Mouse (Mus musculus) T-helper 2 cell (primary cell): ENCODE data around the gene Plcg2.

Experiments used
- in situ Hi-C: fragments of 300-600 bp; cut with MboI, MseI; formaldehyde crosslinking; loops from one replicate; pipeline ENCODE4 v1.15.1; 2025; ENCODE audit warnings: high pct_unique_total_duplicates

The Plcg2 gene

DNA sequence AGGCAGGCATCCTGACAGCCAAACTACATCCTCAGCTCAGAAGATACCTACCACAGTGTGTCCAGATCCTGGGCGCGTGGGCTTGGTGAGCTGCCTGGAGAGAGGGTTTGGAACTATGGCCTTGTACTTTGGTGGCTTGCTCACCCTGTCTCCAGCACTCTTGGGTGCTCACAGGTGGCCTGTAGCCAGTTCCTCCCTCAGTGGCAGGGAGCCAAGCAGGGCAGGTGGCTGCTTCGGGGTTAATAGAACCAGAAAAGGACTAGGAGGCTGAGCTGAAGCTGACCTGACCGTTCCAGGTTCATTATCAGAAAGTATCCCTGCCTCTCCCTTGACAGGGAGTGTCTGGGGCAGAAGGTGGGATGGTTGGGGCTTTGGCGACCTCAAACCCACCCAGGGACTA, 48.3 kb downstream of the Plcg2 start:
- in situ Hi-C loops: no loop called here

DNA sequence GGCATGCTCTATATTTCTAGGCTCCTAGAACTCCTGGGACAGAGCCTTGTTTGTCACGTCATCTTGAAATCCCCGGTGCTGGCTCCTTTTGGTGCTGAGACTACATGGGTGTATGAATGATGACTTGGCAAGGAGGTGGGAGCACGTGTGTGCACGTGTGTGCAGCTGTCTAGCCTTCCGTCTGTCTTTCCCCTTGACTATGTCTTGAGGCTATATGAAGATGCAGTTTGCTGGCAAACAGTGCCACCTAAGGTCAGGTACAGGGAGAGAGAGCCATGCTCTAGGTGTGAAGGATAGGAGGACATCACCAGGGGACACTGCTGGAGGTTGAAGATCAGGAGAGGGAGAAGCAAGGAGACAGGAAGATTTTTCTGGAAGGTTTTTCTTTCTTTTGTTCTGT, 49.9 kb downstream of the Plcg2 start:
- in situ Hi-C loops: no loop called here

DNA sequence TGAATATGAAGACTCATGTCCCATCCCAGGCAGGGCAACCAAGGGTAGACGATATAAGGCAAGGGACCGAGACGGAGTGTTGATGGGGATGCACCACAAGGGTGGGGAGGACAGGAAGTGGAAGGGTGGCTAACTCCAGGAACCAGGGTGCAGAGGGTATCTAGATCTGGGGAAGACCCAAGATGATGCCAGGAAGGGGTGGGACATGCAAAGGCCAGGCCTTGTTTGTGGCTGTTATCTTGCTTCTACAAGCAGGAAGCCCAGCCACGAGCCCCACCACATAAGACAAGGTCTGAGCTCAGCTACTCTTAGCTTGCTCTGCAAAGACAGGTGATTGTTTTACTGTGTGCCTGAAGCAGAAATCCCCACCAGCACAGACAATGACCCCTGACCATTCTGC, 50.4 kb downstream of the Plcg2 start:
- in situ Hi-C loops: no loop called here

DNA sequence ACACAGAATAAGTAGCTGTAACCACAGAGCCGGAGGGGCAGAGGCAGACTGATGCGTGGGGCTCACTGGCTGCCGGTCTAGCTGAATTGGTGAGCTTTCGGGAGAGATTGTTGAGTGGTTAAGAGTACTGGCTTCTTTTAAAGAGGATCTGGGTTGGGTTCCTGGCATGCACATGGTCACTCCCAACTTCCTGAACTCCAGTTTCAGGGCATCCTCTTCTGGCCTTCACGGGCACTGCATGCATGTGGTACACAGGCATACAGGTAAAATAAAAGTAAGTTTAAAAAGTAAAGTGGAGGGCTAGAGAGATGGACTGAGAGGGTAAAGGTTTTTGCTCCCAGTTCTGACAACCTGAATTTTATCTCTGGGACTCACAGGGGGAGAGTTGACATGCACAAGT, 52.4 kb downstream of the Plcg2 start:
- in situ Hi-C loops: no loop called here

- in situ Hi-C loops: no loop called here
Observed at GRCm38 (mm10) chr8:117561014-117561413, 62.9 kb downstream of the Plcg2 start.

GRCm38 (mm10) chr8:117561735-117562361, 63.8 kb downstream of the Plcg2 start:
- in situ Hi-C loops: no loop called here

DNA sequence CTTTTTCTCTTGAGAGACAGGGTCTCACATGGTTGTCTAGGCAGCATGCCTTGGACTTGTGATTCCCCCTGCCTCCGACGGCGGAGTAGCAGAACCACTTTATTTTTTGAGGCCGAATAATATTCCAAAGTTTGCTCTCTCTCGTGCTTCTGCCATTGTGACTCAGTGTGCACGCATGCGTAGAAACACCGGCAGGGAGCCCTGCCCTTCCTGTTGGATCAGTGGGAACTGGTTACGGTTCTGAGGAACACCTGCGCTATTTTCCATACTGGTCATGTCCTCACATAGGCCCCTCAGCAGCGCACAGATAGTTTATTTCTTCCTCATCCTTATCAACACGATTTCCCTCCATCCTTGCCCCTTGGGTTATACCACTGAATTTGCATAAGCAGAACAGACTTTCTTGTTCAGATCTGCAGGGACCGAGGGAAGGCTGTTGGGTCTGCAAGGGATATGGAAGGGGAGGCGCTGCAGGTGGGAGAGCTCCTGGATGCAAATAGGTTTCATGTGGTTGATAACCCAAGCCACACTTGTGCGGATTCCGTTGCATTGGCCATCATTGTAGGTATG, 64.4 kb downstream of the Plcg2 start:
- in situ Hi-C loops: no loop called here

GRCm38 (mm10) chr8:117569409-117569808, 71.3 kb downstream of the Plcg2 start:
- in situ Hi-C loops: no loop called here

GRCm38 (mm10) chr8:117576291-117576785, 78.2 kb downstream of the Plcg2 start:
- in situ Hi-C loops: no loop called here

DNA sequence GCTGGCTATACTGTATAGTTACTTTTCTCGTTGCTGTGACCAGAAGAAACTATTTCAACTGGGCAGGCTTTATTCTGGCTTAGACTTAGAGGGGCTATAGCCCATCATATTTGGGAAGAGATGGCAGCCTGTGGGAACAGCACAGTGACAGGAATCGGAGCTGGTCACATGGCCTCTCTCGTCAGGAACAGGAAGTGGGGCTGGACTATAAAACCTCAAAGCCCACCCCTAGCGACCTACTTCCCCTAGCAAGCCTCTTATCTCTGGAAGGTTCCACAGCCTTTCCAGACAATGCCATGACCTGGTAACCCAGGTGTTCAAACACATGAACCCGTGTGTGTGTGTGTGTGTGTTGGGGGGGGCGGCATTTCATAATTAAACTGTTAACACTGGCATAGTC, 79.0 kb downstream of the Plcg2 start:
- in situ Hi-C loops: no loop called here

DNA sequence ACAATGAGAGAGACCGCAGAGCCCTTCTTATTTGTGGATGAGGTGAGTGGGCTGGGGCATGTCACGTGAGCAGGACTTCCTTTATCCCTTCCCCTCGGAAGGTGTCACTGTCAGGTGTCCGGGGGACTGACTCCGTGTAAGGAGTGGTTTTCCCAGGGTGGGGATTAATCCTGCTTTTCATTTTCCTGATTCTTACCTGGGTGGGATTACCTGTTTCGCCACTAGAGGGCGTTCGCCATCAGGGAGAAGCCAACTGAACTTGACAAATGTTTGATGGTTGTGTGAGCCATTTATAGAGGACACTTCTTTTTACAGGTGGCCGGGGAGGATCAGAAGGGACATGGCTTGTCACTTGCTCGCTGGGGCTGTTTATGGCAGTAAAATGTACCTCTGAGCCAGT, 79.8 kb downstream of the Plcg2 start:
- in situ Hi-C loops: no loop called here

DNA sequence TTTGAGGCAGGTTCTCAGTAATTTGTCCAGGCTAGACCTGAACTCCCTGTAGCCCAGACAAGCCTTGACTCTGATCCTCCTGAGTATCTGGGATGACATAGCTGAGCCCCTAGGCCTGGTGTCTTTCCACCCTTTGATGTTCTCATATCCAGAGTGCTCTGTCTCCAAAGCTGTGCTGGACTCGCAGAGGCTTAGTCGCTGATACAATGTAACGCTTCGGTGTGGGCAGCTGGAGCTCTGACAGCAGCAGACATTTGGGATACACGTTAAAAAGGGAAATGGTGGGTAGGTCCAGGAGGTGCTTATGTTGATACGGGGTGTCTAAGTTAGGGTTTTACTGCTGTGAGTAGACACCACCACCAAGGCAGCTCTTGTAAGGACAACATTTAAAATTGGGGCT, 80.8 kb downstream of the Plcg2 start:
- in situ Hi-C loops: no loop called here

DNA sequence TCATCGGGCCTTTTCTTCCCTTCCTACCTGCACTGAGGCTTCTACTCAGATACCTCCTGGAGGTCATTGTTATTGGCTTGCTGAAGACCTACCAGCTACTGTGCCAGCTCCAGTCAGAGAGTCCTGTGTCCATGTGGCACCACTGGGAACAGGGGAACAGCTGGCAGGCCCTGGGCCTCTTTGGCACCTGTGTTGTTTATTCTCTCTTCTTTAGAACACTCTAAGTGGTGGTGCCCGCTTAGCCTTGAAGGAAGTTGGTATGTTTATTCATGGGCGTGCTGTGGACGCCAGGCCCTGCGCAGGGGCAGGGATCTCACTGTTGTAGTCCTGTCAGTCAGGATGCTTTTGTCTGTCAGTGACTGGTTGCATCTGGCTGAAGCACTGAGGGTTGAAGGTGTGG, 95.8 kb downstream of the Plcg2 start:
- in situ Hi-C loops: no loop called here

- in situ Hi-C loops: no loop called here
Observed at GRCm38 (mm10) chr8:117595001-117595400, 96.9 kb downstream of the Plcg2 start.

DNA sequence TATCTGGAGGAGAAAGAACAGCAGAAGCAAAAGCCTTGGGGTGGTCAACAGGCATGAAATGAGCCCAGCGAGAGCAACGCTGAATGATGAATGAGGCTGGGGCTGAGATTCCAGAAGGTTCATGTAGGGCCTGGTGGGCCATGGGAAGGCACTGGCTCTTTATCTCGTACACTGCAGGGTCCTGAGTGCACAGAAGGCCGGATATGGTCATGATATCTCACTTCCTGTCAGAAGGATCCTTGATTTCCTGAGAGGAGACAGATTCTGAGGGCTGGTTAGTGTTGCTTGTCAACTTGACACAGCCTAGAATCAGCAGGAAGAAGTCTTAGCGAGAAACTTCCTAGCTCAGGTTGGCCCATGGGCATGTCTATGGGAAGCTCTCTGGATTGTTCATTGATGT, 98.7 kb downstream of the Plcg2 start:
- in situ Hi-C loops: no loop called here

DNA sequence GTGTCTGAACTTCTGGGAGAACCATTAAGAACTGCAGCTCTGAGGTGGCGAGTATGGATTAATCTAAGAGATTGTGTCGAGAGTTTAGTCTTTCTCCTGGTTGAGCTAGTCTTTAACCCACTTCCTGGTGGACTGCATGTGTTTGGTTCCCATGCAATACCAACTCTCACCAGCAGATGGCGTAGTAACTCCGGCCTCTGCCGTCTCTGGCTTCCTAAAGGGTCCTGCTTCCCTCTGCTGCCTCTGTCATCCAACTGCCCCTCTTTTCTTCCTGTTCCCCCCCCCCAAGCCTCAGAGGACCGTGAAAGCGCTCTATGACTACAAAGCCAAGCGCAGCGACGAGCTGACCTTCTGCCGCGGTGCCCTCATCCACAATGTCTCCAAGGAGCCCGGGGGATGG, 102.7 kb downstream of the Plcg2 start:
- in situ Hi-C loops: no loop called here

- in situ Hi-C loops: no loop called here
Observed at GRCm38 (mm10) chr8:117604101-117604500, 106.0 kb downstream of the Plcg2 start.

GRCm38 (mm10) chr8:117604671-117605070, 106.6 kb downstream of the Plcg2 start:
- in situ Hi-C loops: no loop called here

- in situ Hi-C loops: no loop called here
Observed at GRCm38 (mm10) chr8:117605201-117605600, 107.1 kb downstream of the Plcg2 start.

DNA sequence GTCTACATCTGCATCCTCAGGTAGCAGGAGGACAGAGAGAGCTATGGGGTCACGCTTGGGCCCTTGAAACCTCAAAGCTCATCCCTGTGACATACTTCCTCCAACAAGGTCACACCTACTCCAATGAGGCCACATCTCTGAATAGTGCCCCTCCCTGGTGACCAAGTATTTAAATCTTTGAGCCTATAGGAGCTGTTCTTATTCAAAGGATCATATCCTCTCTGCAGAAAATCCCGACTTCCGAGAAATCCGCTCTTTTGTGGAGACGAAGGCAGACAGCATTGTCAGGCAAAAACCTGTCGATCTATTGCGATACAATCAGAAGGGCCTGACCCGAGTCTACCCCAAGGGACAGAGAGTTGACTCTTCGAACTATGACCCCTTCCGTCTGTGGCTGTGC, 112.4 kb downstream of the Plcg2 start:
- in situ Hi-C loops: no loop called here

DNA sequence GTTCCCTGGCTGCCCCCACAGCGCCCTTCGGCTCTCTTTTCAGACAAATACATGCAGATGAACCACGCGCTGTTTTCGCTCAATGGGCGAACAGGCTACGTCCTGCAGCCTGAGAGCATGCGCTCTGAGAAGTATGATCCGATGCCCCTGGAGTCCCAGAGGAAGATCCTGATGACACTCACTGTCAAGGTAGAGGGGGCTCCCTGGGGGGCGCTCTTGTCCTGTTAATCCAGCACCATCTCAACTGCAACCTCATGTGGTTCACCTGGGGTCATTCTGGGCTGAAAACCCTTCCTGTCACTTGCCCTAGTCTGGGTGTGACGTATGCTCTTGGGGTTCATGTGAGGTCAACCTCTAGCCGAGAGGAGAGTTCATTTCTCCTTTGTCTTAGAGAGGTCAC, 114.8 kb downstream of the Plcg2 start:
- in situ Hi-C loops: no loop called here

- in situ Hi-C loops: no loop called here
Observed at GRCm38 (mm10) chr8:117626040-117626838, 128.1 kb downstream of the Plcg2 start.

- in situ Hi-C loops: no loop called here
Observed at GRCm38 (mm10) chr8:117627096-117627495, 129.0 kb downstream of the Plcg2 start.
